Mouse (Mus musculus): ENCODE data around the gene Chst12.

Chst12 gene

GRCm38 (mm10) chr5:140517921-140518230 lies 12.5 kb downstream of the Chst12 start:
- DNase-seq (ENCODE audit: low spot score), result no peak

- no peak for DNase-seq (ENCODE audit: low spot score)
These were observed 15.8 kb downstream of the Chst12 start for GRCm38 (mm10) chr5:140521196-140521595.

DNA sequence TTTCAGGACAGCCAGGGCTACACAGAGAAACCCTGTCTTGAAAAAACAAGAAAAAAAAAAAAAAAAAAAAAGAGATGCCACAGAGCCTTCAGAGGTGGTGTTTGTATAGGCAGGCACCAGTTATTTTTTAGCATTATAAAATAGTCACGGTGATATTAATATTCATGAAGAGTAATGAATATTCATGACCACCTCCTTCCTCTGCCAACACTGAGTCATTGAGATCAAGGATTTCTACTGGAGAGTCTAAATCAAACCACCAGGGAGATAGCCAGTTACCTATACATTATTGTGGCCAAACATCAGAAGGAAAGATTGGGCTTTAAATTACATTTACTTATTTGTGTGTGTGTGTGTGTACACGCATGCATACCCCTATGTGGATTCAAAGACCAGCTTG lies 21.4 kb downstream of the Chst12 start:
- DNase-seq (ENCODE audit: low spot score), result no peak

DNA sequence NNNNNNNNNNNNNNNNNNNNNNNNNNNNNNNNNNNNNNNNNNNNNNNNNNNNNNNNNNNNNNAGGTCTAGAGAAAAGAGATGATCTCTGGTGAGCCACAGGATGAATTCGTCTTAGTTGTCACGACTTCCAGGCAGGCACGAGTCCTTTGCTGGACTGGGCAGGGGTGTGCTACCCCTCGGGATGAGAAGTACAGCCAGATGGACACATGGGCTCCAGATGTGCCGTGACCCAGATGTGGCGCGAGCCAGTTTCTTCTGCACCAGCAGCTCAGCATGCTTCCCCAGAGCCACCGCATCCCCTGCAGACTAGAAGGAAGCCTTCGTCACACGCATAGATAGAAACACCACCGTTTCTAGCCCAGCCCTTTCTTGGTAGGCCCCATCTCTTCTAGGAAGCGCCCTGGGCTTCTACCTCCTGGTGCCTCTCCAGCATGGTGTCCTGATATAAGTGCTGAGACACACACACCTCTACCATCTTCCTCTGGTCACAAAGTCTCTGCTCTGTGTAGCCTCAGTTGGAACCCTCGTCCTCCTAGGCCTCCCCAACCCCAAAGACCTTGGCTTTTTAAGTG lies 32.8 kb downstream of the Chst12 start:
- no peak for DNase-seq (ENCODE audit: low spot score)

- DNase-seq (ENCODE audit: low spot score), result peak; percentile 41
These were observed 34.8 kb downstream of the Chst12 start for GRCm38 (mm10) chr5:140540106-140540505.

- no peak for DNase-seq (ENCODE audit: low spot score)
These were observed 37.6 kb downstream of the Chst12 start for GRCm38 (mm10) chr5:140542811-140543575.

- DNase-seq (ENCODE audit: low spot score), result no peak
These were observed 40.3 kb downstream of the Chst12 start for GRCm38 (mm10) chr5:140545651-140546050.

DNA sequence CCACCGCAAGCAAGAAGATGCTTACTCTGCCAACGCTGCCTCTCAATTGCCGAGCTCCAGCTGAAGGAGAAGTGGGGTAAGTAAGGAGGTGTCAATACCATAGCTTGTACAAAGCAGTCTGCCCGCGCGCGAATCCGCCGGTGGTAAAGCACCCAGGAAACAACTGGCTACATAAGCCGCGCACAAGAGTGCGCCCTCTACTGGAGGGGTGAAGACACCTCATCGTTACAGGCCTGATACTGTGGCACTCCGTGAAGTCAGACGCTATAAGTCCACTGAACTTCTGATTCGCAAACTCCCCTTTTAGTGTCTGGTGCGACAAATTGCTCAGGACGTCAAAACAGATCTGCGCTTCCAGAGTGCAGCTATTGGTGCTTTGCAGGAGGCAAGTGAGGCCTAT lies 41.0 kb downstream of the Chst12 start:
- DNase-seq (ENCODE audit: low spot score), result no peak

- DNase-seq (ENCODE audit: low spot score), result no peak
These were observed 44.1 kb downstream of the Chst12 start for GRCm38 (mm10) chr5:140549306-140550047.

DNA sequence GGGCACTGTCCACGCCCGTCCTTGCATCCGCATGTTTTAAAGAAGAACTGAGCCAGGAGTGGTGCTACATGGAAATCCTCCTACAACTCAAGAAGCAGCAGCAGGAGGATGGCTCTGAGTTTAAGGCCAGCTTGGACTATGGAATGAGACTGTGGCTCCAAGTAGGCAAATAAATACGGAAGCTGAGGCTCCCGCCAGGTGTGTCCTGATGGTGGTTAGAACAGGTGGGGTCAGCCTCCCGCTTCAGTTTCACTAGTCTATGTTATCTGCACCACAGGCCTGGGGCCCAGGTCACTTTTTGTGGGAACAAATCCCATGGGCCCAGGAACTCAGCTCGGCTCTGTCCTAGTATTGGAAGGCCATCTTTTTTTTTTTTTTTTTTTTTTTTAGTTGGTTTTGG lies 48.4 kb downstream of the Chst12 start:
- DNase-seq (ENCODE audit: low spot score), result no peak

DNA sequence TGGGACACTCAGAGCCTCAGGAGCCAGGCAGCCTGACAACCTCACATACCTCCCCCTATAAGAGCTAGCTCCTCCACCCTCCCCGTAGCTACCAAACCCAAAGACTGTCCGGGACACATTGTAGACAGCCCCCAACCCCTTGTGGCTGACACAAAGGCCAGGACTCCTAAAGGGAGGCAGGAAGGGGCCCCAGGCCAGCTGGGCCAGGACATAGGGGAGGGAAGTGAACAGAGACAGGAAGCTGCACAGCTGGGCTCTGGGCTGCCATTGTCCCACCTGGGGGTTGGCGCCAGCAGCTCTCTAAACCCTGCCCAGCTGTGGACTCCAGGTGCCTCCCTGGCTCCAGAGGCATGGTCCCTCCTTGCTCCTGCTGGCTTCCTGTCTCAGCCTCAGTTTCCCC lies 51.5 kb downstream of the Chst12 start:
- no peak for DNase-seq (ENCODE audit: low spot score)

DNA sequence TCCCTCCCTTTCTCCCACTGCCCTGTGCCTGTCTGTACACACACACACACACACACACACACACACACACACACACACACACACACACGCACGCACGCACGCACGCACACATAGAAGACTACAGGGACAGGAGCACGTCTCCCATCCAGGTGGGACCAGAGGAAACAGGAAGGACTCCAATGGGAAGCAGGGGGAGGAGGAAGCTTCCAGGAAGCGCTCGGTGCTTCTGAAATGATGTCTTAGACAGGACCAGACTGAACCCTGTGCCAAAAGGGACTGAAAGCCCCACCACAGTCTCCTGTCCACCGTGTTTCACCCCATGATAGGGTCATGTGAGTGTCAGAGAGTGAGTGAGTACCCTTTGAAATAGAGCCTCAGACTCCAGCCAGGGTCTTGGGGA lies 57.3 kb downstream of the Chst12 start:
- no peak for DNase-seq (ENCODE audit: low spot score)

DNA sequence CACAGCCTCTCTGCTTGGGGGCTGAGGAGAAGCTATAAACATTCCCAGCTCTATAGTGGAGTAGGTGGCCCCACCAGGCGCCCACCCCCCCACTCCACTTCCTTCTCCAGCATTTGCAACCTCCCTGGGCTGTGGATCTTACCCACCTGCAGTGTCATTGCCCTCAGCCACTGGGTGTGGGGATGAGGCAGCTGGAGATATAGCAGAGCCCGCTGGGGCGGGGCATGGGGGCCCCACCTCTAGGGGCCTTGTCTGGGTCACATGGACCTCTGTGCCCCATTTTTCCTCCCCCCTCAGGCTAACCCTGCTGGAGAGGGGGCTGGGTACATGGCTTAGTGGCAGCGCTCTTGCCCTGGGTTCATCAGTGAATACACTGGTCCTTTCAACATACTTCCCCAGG lies 59.5 kb downstream of the Chst12 start, which contains the start of gene Grifin:
Gene Grifin (minus strand): TSS at position 176 of the 400 bp plus-strand sequence.
- DNase-seq (ENCODE audit: low spot score), result no peak

DNA sequence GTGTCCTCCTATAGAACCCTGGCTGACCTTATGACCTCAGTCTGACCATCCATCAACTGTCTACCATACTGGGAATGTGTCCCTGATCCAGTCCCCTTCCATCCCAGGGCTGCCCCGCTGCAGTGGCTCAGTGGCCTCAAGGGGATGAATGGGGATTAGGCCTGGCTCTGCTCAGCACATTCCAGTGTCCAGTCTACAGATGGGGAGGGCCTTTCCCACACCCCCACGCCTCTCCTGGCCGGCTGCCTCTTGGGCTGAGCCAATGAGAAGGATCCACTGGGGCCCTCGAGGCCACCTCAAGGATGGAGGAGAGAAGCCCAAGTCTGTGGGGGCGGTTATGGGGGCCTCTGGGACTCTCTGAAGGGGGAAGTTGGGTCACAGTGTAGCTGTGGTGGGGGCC lies 60.1 kb downstream of the Chst12 start:
- no peak for DNase-seq (ENCODE audit: low spot score)

DNA sequence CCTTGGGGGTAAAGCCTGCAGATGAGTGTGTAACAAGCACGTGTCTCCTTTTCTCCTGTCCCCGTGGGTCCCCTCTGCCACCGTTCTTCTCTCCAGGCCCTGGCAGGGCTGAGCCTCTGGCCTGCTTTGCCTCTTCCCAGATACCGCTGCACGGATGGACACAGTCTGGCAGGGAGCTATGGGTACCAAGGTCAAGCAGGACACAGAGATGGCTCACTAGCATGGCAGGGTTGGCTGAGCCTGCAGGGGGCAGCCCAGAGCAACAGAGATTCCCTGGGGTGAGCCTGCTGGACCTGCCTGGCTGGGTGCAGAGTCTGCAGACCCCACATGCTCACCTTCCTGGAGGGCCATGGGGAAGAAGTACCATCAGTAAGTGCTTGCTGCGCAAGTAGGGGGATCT lies 60.5 kb downstream of the Chst12 start:
- DNase-seq (ENCODE audit: low spot score), result no peak

DNA sequence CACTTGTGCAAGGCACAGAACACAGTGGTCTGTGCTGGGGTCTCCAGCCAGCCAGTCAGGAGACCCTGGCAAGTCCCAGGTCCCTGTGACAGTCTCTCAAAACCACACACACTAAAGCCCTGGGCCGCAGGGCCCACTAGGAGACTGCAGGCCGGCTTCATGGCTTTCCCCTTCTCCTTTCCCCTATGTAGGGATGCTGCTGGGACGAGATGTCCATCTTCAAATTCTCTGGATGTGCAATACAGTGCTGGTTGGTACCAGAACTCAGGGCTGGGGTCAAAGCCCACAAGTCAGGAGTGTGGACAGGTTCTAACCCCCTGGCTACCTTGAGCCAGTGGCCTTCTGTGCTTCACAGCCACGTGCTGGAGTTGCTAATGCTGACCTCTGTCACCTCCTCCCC lies 60.9 kb downstream of the Chst12 start:
- DNase-seq (ENCODE audit: low spot score), result no peak

GRCm38 (mm10) chr5:140567321-140567720 lies 62.0 kb downstream of the Chst12 start:
- DNase-seq (ENCODE audit: low spot score), result no peak

DNA sequence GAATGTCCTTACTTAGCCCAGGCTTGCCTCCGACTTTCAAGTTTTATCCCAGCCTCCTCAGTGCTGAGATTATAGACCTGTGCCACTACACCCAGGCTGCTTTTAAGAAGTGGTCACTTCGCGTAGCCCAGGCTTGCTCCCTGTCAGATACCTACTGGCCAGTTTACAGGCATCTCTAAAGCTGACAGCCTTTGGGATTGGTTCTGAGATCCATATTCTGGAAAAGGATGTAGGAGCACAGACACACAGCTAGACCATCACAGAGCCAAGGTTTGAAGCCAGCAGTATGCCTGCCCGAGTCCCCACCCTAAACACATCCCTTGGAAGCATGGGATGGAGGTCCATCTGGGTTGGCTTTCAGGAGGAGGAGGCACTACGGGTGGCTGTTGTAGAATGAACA lies 62.4 kb downstream of the Chst12 start:
- DNase-seq (ENCODE audit: low spot score), result no peak

DNA sequence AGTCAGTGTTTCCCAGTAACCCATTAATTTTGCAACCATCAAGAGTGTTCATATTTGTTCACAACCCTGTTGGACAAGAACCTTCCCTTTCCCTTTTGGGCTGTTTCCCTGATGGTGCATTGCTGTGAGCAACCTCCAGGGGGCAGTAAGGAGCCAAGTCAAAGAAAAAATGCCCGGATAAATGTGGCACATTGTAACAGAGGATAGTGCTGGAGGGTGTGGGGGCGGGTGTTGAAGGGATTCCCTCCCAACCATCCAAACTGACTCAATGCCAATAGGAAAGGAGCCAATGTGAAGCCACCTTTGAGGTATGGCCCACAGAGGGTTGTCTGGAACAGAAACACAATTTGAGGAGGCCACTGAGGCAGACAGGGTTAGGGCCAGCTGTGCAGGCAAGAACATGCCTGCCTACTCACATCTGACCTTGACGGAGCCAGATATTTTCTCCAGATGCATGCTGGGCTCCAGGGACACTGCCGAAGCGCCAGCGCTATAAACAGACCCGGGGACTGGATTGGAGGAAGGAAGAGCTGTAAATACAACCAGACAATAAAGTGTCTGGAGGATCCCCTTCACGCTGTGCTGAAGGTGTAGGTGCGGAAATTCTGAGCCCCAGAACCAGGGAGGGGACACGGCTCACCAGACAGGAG lies 63.1 kb downstream of the Chst12 start:
- DNase-seq (ENCODE audit: low spot score), result peak; percentile 31

GRCm38 (mm10) chr5:140569032-140569595 lies 63.8 kb downstream of the Chst12 start:
- DNase-seq (ENCODE audit: low spot score), result no peak

DNA sequence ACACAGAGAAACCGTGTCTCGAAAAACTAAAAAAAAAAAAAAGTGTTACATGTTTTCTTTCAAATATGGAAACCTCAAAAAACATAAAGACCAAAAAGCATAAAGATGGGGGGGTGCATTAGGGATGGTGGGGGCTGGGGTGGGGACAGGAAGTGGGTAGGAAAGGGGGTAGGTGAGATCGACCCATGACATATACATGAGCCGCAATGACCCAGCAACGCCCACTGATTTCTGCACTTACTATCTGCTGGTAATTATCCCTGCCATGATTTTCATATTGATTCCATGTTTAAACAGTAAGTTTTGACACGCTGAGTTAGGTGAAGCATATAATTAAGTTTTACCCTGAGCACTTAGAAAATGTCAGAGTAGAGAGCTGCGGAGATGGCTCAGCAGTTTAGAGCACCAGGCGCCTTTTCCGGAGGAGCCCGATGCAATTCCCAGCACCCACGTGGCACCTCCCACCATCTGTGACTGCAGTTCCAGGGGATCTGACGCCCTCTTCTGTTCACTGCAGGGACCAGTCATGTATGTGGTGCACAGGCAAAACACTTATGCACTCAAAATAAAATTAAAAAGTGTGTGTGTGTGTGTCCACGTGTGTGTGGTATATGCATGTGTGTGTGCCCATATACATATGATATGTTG lies 65.0 kb downstream of the Chst12 start:
- no peak for DNase-seq (ENCODE audit: low spot score)

DNA sequence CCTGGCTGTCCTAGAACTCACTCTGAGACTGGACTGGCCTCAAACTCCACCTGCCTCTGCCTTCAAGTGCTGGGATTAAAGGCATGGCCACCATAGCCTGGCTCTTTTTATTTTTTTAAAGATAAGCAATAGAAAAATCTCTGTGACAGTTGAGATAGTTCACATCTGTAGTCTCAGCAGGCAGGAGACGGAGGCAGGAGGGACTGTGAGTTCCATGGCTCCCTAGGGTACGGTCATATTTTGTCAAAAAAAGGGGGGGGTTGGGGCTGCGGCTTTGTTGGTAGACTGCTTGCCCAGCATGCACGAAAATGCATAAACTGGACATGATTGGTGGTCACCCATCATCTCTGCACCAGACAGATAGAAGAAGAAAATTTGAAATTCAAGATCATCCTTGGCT lies 65.9 kb downstream of the Chst12 start:
- DNase-seq (ENCODE audit: low spot score), result no peak
